Mouse (Mus musculus) urinary bladder, postnatal 14 days (tissue): ENCODE measurements around the gene Olfr160.
A peak's percentile ranks its signal among the peaks of the same experiment; 100 is the strongest.

Experiments
- DNase-seq: peaks from one replicate; pipeline ENCODE4 v3.0.0; 2021; ENCODE audit warnings: low spot score

Olfr160 gene

GRCm38 (mm10) chr9:37716150-37716549, at the start of gene Olfr160:
Gene Olfr160, minus strand, starts transcription at chr9:37716250.
- no peak for DNase-seq

GRCm38 (mm10) chr9:37762541-37762940, 46.5 kb upstream of the Olfr160 start:
- DNase-seq: no peak

- DNase-seq: no peak
Observed at GRCm38 (mm10) chr9:37761728-37762127, 45.7 kb upstream of the Olfr160 start.

GRCm38 (mm10) chr9:37752006-37752405, 36.0 kb upstream of the Olfr160 start:
- no peak for DNase-seq

- DNase-seq: no peak
Observed at GRCm38 (mm10) chr9:37751467-37751866, 35.4 kb upstream of the Olfr160 start.

GRCm38 (mm10) chr9:37750319-37751075, 34.4 kb upstream of the Olfr160 start:
- DNase-seq: no peak

- no peak for DNase-seq
Observed at GRCm38 (mm10) chr9:37744806-37745205, 28.8 kb upstream of the Olfr160 start, which contains the start of gene Olfr874. Gene Olfr874, plus strand, starts transcription at chr9:37745106.

GRCm38 (mm10) chr9:37734310-37734709, 18.3 kb upstream of the Olfr160 start:
- DNase-seq: no peak

- no peak for DNase-seq
Observed at GRCm38 (mm10) chr9:37689970-37690686, 25.9 kb downstream of the Olfr160 start.

- no peak for DNase-seq
Observed at GRCm38 (mm10) chr9:37687941-37688303, 28.1 kb downstream of the Olfr160 start.

GRCm38 (mm10) chr9:37687288-37687940, 28.6 kb downstream of the Olfr160 start:
- DNase-seq: no peak

- no peak for DNase-seq
Observed at GRCm38 (mm10) chr9:37681123-37681522, 34.9 kb downstream of the Olfr160 start.

- no peak for DNase-seq
Observed at GRCm38 (mm10) chr9:37675287-37675686, 40.8 kb downstream of the Olfr160 start.

- no peak for DNase-seq
Observed at GRCm38 (mm10) chr9:37670261-37670660, 45.8 kb downstream of the Olfr160 start.

- DNase-seq: no peak
Observed at GRCm38 (mm10) chr9:37669678-37670077, 46.4 kb downstream of the Olfr160 start.

- DNase-seq: peak; percentile 18
Observed at GRCm38 (mm10) chr9:37669115-37669514, 46.9 kb downstream of the Olfr160 start, which contains the start of gene Panx3. Gene Panx3, minus strand, starts transcription at chr9:37669235.

- DNase-seq: no peak
Observed at GRCm38 (mm10) chr9:37666045-37666444, 50.0 kb downstream of the Olfr160 start.

GRCm38 (mm10) chr9:37664604-37665003, 51.4 kb downstream of the Olfr160 start:
- no peak for DNase-seq

GRCm38 (mm10) chr9:37663210-37663609, 52.8 kb downstream of the Olfr160 start:
- no peak for DNase-seq

GRCm38 (mm10) chr9:37659413-37659812, 56.6 kb downstream of the Olfr160 start:
- DNase-seq: no peak
